Mouse (Mus musculus) granulocyte monocyte progenitor cell, adult 5-6 weeks (primary cell): ENCODE data around the gene Rrp7a. TPM values are rescaled to one million over a fixed set of nuclear protein-coding genes. Genes with fewer than 3 reads are reported as not detected.
A peak's percentile ranks its signal among the peaks of the same experiment; 100 is the strongest.

Experiments used
- ATAC-seq: replicated peaks from 2 replicates; pipeline ENCODE4 v1.8.0; 2016; ENCODE audit warnings: mild to moderate bottlenecking, moderate TSS enrichment, inconsistent platforms; ENCODE audit not compliant: poor library complexity, severe bottlenecking
- total RNA-seq, 2 experiments: library from RNA; stranded (forward) in 1 of 2; stranded (reverse) in 1 of 2; fragments of 200-712, 200-1000 nt in 1 of 2; fragments of >200 nt in 1 of 2; fragmentation: Nextera tagmentation in 1 of 2; gene quantifications; 2 replicates each; pipeline ENCODE4 v1.2.3; 2014 to 2017

The Rrp7a gene
- total RNA-seq (2014; fragmentation: Nextera tagmentation) (26.9 and 35.9 TPM in 2 replicates), total RNA-seq (2017) (50.0 and 88.6 TPM in 2 replicates)

GRCm38 (mm10) chr15:83122566-83123145, at the start of gene Rrp7a:
Gene Rrp7a, minus strand, starts transcription at chr15:83122801.
- ATAC-seq = peak; percentile 91

GRCm38 (mm10) chr15:83171712-83172481, 49.3 kb upstream of the Rrp7a start:
- peak; percentile 89 for ATAC-seq

DNA sequence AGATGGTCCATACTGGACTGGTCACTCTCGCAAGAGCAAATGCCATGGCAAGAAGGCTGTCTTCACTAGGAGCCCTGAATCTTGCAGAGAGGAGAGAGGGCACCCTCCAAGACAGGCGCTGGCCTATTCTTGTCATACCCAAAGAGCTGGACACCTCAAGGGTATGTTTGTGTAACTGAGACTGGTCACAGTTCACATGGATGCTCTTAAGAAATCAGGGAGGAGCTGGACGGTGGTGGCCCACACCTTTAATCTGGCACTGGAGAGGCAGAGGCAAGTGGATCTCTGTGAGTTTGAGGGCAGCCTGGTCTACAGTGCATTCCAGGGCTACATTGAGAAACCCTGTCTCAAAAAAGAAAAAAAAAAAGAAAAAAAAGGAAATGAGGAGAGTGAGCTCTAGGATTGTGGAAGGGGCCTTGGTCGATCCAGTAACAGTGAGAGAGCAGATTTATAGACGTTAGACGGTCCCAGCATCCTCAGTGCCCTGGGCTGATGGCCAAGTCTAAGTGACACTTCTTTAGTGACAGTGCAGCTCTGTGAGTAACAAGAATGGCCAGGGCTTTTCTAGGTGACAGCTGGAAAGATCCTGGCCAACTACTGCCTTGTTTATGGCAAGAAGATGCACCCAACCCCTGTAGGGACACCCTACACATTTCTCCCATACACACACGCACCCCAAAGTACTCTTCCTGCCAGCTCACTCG, 48.5 kb upstream of the Rrp7a start:
- no peak for ATAC-seq

- ATAC-seq = no peak
Observed at GRCm38 (mm10) chr15:83169772-83170722, 47.4 kb upstream of the Rrp7a start.

- ATAC-seq = no peak
Observed at GRCm38 (mm10) chr15:83168875-83169771, 46.5 kb upstream of the Rrp7a start.

DNA sequence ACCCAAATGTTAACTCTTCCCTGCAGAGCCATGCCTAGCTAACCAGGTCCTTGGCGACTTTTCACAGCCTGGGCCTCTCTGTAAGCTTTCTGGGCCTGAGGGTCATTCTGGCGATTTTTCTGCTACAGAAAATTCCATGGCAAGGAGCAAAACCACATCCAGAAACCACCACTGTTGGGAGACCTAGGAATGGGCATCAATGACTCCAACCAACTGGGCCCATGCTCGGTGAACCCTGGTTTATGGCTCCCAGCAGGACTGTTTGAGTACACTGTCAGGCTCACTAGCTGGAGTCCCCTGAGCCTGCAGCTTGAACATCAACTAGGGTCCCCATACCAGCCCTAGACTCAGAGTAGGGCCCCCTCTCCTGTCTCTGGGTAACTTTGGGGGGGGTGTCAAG, 45.7 kb upstream of the Rrp7a start:
- no peak for ATAC-seq

DNA sequence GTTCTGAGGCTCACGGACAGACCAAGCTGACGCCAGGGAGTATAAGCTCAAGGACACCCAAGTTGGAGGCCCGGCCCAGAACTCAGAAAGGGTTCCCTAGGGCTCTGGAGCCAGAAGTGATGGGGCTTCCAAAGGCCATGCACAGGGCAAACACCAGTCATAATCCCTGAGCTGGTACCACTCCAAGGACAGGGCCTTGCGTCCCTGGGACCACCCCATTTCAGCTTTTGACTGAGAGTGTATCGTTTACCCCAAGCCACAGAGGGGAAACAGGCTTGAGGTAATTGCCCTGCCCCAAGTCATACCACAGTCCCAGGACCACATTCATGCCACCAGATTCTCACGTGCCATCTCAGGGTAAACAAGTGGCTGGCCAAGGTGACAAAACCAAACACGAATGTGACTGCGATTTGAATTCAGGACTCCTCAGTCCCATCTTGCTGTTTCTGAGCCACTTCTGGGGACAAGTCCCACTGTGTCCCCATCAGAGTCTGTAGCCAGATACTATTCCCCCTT, 45.0 kb upstream of the Rrp7a start:
- no peak for ATAC-seq

- ATAC-seq = no peak
Observed at GRCm38 (mm10) chr15:83167126-83167525, 44.5 kb upstream of the Rrp7a start.

GRCm38 (mm10) chr15:83166642-83167041, 44.0 kb upstream of the Rrp7a start:
- no peak for ATAC-seq

DNA sequence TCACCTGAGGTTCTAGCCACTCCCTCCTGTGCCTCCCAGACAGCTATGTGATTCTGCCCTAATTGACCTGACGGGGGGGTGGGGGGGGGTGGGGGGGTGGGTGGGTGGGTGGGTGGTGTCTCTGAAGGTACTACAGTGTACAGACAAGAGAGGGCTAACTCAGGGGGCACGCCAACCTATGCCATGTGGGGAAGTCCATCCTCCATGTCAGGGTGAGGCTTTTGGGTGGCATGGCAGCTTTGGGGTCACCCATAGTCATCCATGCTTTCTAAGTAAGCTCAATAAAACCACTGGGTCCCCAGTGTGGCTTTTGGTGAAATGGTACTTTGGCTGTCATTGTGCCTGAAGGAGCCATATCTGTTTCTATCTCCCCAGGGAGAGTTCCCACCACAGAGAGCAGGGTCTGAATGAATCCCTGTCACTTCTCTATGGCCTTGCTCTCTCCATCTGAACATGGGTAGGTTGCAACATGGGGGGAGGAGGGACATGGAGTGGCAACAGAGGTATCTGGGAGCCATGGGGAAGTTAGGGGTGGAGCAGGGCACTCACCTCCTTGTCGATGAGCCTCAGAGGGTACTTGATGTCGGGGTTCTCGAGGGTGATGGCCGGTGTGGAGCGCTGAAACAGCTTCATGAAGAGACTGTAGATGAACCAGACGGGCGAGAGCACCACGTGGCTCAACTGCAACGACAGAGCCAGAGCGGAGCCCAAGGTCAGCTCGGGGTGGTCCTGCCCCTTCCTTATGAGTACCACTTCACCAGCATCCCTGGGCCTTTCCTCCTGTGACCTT, 43.1 kb upstream of the Rrp7a start:
- no peak for ATAC-seq

DNA sequence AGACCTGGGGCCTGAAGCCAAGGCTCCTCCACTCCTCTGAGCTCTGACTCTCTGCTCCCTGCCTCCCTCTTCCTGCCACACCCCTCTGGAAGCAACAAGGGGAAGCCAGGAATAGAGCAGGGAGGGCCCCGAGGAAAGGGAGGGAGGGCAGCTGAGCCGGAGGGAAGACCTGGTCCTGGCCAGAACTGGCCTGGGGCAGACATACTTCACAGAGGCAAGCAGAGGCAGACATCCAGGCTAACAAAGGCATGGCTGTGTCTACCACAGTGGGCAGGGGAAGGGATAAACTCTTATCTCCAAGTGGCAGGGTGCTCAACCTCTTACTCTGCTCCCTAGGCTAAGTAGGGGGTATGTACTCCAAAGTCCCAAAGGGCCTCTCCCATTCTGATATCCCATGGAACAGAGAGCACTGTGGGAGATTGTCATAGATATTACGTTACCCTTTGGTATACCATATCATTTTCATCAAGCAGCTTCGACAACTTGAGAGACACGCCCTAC, 42.4 kb upstream of the Rrp7a start:
- ATAC-seq = no peak

- no peak for ATAC-seq
Observed at GRCm38 (mm10) chr15:83162818-83163485, 40.4 kb upstream of the Rrp7a start.

DNA sequence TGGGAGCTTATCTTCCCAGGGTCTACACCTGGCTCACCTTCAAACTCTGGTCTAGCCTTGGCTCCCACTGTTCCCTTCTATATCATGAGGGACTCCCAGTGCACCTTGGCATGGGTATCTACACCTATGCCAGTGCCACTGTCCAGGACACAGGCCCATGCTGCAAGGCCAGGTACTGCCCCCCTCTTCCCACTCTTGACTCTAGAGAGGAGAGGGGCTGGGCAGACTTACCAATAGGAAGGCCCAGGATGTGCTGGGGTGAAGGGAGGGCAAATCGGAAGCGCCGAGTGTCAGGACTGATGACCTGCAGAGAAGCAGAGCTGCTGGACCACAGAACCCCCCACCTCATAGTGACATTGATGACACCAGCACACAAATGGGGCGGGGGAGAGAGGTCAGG, 39.4 kb upstream of the Rrp7a start:
- no peak for ATAC-seq

GRCm38 (mm10) chr15:83161062-83161748, 38.6 kb upstream of the Rrp7a start:
- ATAC-seq = no peak

DNA sequence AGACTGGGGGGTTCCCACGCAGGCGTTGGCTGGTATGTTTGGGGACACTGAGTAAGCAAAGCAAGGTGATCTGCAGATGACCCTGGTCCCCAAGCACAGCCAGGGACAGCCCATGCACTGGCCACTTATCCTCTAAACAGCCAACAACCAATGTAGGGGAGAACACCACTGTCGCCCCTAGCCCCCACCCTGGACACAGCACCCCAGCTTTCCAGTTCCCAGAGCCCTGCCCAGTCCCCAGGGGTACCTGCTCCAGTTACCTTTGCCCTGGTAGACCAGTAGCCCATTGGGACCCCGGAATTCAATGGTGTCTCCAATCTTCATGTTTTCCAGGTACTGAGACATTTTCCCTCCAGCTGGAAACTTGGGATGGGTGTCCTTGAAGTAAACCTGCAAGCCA, 38.0 kb upstream of the Rrp7a start:
- ATAC-seq = no peak

DNA sequence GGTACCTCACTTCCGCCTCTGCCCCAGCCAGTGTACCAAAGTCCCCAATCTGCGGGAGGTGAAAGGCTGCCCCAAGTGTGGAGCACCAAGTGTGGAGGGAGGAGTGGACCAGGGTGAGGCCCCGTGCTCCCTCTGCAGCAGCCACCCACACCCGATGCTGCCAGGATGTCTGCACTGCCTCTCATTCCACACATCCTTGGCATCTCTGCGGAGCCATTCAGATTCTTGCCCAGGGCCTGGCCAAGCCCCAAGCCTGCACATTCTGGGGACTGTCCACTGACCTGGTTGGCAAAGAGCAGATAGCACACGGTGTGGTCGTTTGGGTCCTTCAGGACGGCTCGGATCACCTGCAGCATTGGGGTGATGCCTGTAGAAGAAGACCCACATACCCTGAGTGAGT, 37.2 kb upstream of the Rrp7a start:
- ATAC-seq = no peak

DNA sequence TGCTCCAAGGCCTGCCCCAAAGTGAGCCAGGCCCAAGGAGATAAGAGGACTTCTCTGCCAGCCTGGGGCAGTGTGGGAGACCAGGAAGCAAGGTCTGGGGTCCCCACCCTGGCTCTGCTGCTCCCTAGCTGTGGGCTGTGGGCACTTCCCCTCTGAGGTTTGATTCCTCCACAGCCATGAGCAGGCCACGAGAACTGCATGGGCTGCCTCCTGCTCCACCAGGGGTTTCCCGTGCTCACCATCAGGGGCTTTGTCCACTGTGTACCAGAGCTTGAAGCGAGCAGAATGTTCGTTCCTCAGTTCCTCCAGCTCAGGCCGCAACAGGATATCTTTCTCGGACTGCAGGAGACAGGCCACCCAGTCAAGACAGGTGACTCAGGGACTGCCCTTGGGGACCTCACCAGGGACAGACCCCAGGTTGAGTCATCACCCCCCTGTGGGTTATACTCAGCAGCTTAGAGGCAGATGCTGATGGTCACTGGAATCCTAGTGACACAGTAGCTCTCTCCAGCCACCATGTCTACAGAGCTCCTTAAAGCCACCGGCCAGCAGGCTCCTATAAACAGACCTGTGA, 36.1 kb upstream of the Rrp7a start:
- ATAC-seq = 0 out of 2 replicates have a peak, but pooled peaks have one; percentile 1
